Mouse (Mus musculus) kidney, adult 2 months (tissue): ENCODE measurements around the gene Mecom. TPM values are rescaled to one million over a fixed set of nuclear protein-coding genes. Genes with fewer than 3 reads are reported as not detected.
A peak's percentile ranks its signal among the peaks of the same experiment; 100 is the strongest.

Source experiments
- DNase-seq: peaks from one replicate; pipeline ENCODE4 v3.0.0; 2021
- H3K27ac ChIP-seq: fragments of 200-500 bp; 2 replicates; pipeline ENCODE4 v1.5.1; 2012; ENCODE audit warnings: low read depth, low read length, control low read depth, inconsistent platforms; ENCODE audit not compliant: insufficient read depth
- H3K27me3 ChIP-seq: fragments of 200-500 bp; replicated peaks from 2 replicates; pipeline ENCODE4 v1.6.1; 2012; ENCODE audit warnings: mild to moderate bottlenecking, moderate library complexity, low read length, inconsistent platforms; ENCODE audit not compliant: control insufficient read depth, insufficient read depth
- H3K36me3 ChIP-seq: fragments of 200-500 bp; 2 replicates; pipeline ENCODE4 v1.6.1; 2012; ENCODE audit warnings: mild to moderate bottlenecking, moderate library complexity, low read length, inconsistent platforms; ENCODE audit not compliant: control insufficient read depth, insufficient read depth
- H3K4me1 ChIP-seq: fragments of 200-500 bp; 2 replicates; pipeline ENCODE4 v1.6.1; 2011; ENCODE audit warnings: low read length; ENCODE audit not compliant: control insufficient read depth, insufficient read depth
- H3K4me3 ChIP-seq: fragments of 200-500 bp; 2 replicates; pipeline ENCODE4 v1.5.1; 2011; ENCODE audit warnings: mild to moderate bottlenecking, low read depth, low read length, control low read depth; ENCODE audit not compliant: insufficient read depth
- CTCF ChIP-seq: fragments of 200-500 bp; conservative IDR thresholded peaks from 2 replicates; pipeline ENCODE4 v1.5.1; 2011; ENCODE audit warnings: low read depth, mild to moderate bottlenecking, control low read depth, low read length, moderate library complexity, mixed read lengths; ENCODE audit not compliant: insufficient read depth, insufficient read length
- POLR2A ChIP-seq: fragments of 200-500 bp; IDR thresholded peaks from one replicate; pipeline ENCODE4 v1.6.1; 2011; ENCODE audit warnings: low read depth, low read length, control low read depth
- WGBS: fragments of 180-500 bp; shearing (Covaris S2); methylation state at CpG from one replicate; pipeline ENCODE4 v1.1.7; 2018; 5-methylcytosine and 5-hydroxymethylcytosine counted together
- polyA plus RNA-seq: library from polyadenylated mRNA; depleted of rRNA; stranded (reverse); fragments of >200 nt; gene quantifications from 2 replicates; pipeline ENCODE4 v1.2.3, GENCODE M21; 2012

Mecom gene
- polyA plus RNA-seq, 1 experiment: 12.9 TPM

GRCm38 (mm10) chr3:30150071-30150470, 397.7 kb downstream of the Mecom start:
- Histone ChIP-seq H3K27me3 (no peaks in the 10 kb centered on the region), H3K36me3 (no peaks in the 10 kb centered on the region), H3K27ac (peak overlapping the region; percentile 35; the same call in 1 of the 2 replicates), H3K4me3 (no peak overlapping the region), H3K4me1 (peaks cover 5% of the 10 kb centered on the region; the same call in 1 of the 2 replicates)
- no peak for DNase-seq
- 76% methylated on average over 4 of the region's 4 CpGs for WGBS
- TF ChIP-seq CTCF: no peak
- TF ChIP-seq POLR2A: no peak

- 84% methylated on average over 8 of the region's 8 CpGs for WGBS
- H3K4me1 ChIP-seq: peaks cover 5% of the 10 kb centered on the region; the same call in 1 of the 2 replicates
- H3K36me3 ChIP-seq: no peaks in the 10 kb centered on the region
- DNase-seq: no peak
- no peak for TF ChIP-seq POLR2A
- TF ChIP-seq CTCF: no peak
- peak overlapping the region; percentile 84; the same call in 1 of the 2 replicates for H3K27ac ChIP-seq
- no peaks in the 10 kb centered on the region for H3K27me3 ChIP-seq
- H3K4me3 ChIP-seq: no peak overlapping the region
Measured at GRCm38 (mm10) chr3:30148378-30149079, 399.3 kb downstream of the Mecom start.

GRCm38 (mm10) chr3:30145051-30145450, 402.8 kb downstream of the Mecom start:
- TF ChIP-seq POLR2A: no peak
- Histone ChIP-seq H3K36me3 (no peaks in the 10 kb centered on the region), H3K4me3 (no peak overlapping the region), H3K4me1 (peaks cover 3% of the 10 kb centered on the region; the same call in 1 of the 2 replicates), H3K27me3 (no peaks in the 10 kb centered on the region), H3K27ac (no peak overlapping the region)
- 86% methylated on average over 5 of the region's 5 CpGs for WGBS
- no peak for DNase-seq

GRCm38 (mm10) chr3:30143961-30144411, 403.8 kb downstream of the Mecom start:
- Histone ChIP-seq H3K27ac (no peak overlapping the region), H3K36me3 (no peaks in the 10 kb centered on the region), H3K4me3 (no peak overlapping the region), H3K4me1 (no peaks in the 10 kb centered on the region; the same call in 1 of the 2 replicates), H3K27me3 (no peaks in the 10 kb centered on the region)
- TF ChIP-seq CTCF (no peak), POLR2A (no peak)
- no peak for DNase-seq
- 35% methylated on average over 11 of the region's 11 CpGs for WGBS

- no peak for DNase-seq
- Histone ChIP-seq H3K27ac (no peak overlapping the region), H3K27me3 (no peaks in the 10 kb centered on the region), H3K36me3 (no peaks in the 10 kb centered on the region), H3K4me1 (no peaks in the 10 kb centered on the region; the same call in 1 of the 2 replicates), H3K4me3 (no peak overlapping the region)
- WGBS: 74% methylated on average over 2 of the region's 2 CpGs
- no peak for TF ChIP-seq POLR2A
- no peak for TF ChIP-seq CTCF
Measured at GRCm38 (mm10) chr3:30143440-30143839, 404.4 kb downstream of the Mecom start.

- H3K36me3 ChIP-seq: no peaks in the 10 kb centered on the region
- H3K4me3 ChIP-seq: no peak overlapping the region
- H3K4me1 ChIP-seq: peaks cover 2% of the 10 kb centered on the region; the same call in 1 of the 2 replicates
- 76% methylated on average over 5 of the region's 5 CpGs for WGBS
- DNase-seq: no peak
- TF ChIP-seq POLR2A (no peak), CTCF (no peak)
- H3K27ac ChIP-seq: no peak overlapping the region
- no peaks in the 10 kb centered on the region for H3K27me3 ChIP-seq
Measured at GRCm38 (mm10) chr3:30140349-30140748, 407.5 kb downstream of the Mecom start.

GRCm38 (mm10) chr3:30139678-30140077, 408.1 kb downstream of the Mecom start:
- H3K4me1 ChIP-seq: peaks cover 2% of the 10 kb centered on the region; the same call in 1 of the 2 replicates
- no peaks in the 10 kb centered on the region for H3K27me3 ChIP-seq
- no peaks in the 10 kb centered on the region for H3K36me3 ChIP-seq
- WGBS: 74% methylated on average over 4 of the region's 4 CpGs
- no peak overlapping the region for H3K4me3 ChIP-seq
- TF ChIP-seq POLR2A (no peak), CTCF (no peak)
- no peak overlapping the region for H3K27ac ChIP-seq
- DNase-seq: no peak
